Mouse (Mus musculus) testis, adult 2 months (tissue): ENCODE measurements around the gene Olfr1391. TPM values are rescaled to one million over a fixed set of nuclear protein-coding genes. Genes with fewer than 3 reads are reported as not detected.

ENCODE experiments used
- H3K27ac ChIP-seq: fragments of 200-500 bp; 2 replicates; pipeline ENCODE4 v1.5.1; 2012; ENCODE audit warnings: low read depth, low read length; ENCODE audit not compliant: control insufficient read depth, insufficient read depth
- H3K27me3 ChIP-seq: fragments of 200-500 bp; 2 replicates; pipeline ENCODE4 v1.6.1; 2012; ENCODE audit warnings: mild to moderate bottlenecking, low read length, moderate library complexity; ENCODE audit not compliant: control insufficient read depth, insufficient read depth
- H3K36me3 ChIP-seq: fragments of 200-500 bp; 2 replicates; pipeline ENCODE4 v1.6.1; 2012; ENCODE audit warnings: mild to moderate bottlenecking, low read length; ENCODE audit not compliant: control insufficient read depth, insufficient read depth
- H3K4me1 ChIP-seq: fragments of 200-500 bp; 2 replicates; pipeline ENCODE4 v1.6.1; 2012; ENCODE audit warnings: low read length; ENCODE audit not compliant: control insufficient read depth, insufficient read depth
- H3K4me3 ChIP-seq: fragments of 200-500 bp; 2 replicates; pipeline ENCODE4 v1.5.1; 2012; ENCODE audit warnings: low read depth, mild to moderate bottlenecking, low read length, moderate library complexity, mixed read lengths; ENCODE audit not compliant: control insufficient read depth
- CTCF ChIP-seq: fragments of 200-500 bp; IDR thresholded peaks from 2 replicates; pipeline ENCODE4 v1.5.1; 2012; ENCODE audit warnings: low read depth, mild to moderate bottlenecking, inconsistent platforms, low read length, moderate library complexity; ENCODE audit not compliant: control insufficient read depth, insufficient read depth, insufficient replicate concordance
- POLR2A ChIP-seq: fragments of 200-500 bp; IDR thresholded peaks from 2 replicates; pipeline ENCODE4 v1.6.1; 2012; ENCODE audit warnings: low read depth, mild to moderate bottlenecking, inconsistent platforms, low read length, moderate library complexity; ENCODE audit not compliant: control insufficient read depth
- polyA plus RNA-seq: library from polyadenylated mRNA; depleted of rRNA; stranded (reverse); fragments of >200 nt; gene quantifications from 2 replicates; pipeline ENCODE4 v1.2.3, GENCODE M21; 2012; rRNA removed

Gene Olfr1391
- polyA plus RNA-seq, 1 experiment, result not detected

DNA sequence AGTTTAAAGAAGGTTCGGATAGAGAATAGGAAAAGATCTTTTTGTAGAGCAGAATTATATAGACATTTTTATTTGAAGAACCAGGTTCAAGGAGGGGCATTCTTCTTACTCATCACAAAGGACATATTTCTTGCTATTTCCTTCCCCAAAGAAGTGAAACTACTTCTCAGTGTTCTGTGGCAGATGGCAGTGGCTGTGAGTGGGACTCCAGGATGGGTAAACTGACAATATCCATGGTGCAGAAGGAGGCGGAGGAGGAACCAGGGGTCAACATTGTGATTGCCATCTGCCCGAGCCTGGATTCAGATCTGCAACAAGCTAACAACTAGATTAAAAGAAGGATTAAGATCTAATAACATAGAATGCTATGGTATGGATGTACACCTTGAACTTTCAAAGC, 4.2 kb downstream of the Olfr1391 start:
- no peak for TF ChIP-seq CTCF
- TF ChIP-seq POLR2A, result no peak
- H3K4me1 ChIP-seq, result no peaks in the 10 kb centered on the region
- no peaks in the 10 kb centered on the region for H3K36me3 ChIP-seq

GRCm38 (mm10) chr11:49329686-49330085, 7.1 kb downstream of the Olfr1391 start:
- H3K36me3 ChIP-seq, result no peaks in the 10 kb centered on the region
- no peak for TF ChIP-seq POLR2A

More for the DNA sequence above, 4.2 kb downstream of the Olfr1391 start:
- H3K4me3 ChIP-seq, result no peak overlapping the region
- H3K27ac ChIP-seq, result no peak overlapping the region
- H3K27me3 ChIP-seq, result no peaks in the 10 kb centered on the region

GRCm38 (mm10) chr11:49334888-49335287, 12.3 kb downstream of the Olfr1391 start, which contains the start of gene Olfr1390:
Gene Olfr1390, plus strand, starts transcription at chr11:49335188.
- no peak within 1 kb of the TSS for H3K4me3 ChIP-seq
- H3K4me1 ChIP-seq, result no peaks in the 10 kb centered on the region
- no peaks in the 10 kb centered on the region for H3K27me3 ChIP-seq
- TF ChIP-seq POLR2A, result no peak
- TF ChIP-seq CTCF, result no peak
- no peaks in the 10 kb centered on the region for H3K36me3 ChIP-seq
- no peak within 1 kb of the TSS for H3K27ac ChIP-seq

More at GRCm38 (mm10) chr11:49329686-49330085, 7.1 kb downstream of the Olfr1391 start:
- H3K4me1 ChIP-seq, result no peaks in the 10 kb centered on the region
- no peak overlapping the region for H3K4me3 ChIP-seq
- H3K27ac ChIP-seq, result no peak overlapping the region
- H3K27me3 ChIP-seq, result no peaks in the 10 kb centered on the region

GRCm38 (mm10) chr11:49337150-49337832, 14.7 kb downstream of the Olfr1391 start:
- no peak for TF ChIP-seq CTCF

More at GRCm38 (mm10) chr11:49337150-49337832, 14.7 kb downstream of the Olfr1391 start:
- Histone ChIP-seq H3K27ac (no peak overlapping the region), H3K27me3 (no peaks in the 10 kb centered on the region), H3K4me3 (no peak overlapping the region), H3K4me1 (no peaks in the 10 kb centered on the region), H3K36me3 (no peaks in the 10 kb centered on the region)

Other genes starting within 250 kb of the Olfr1391 start
- 0.37 and 0.42 TPM in 2 replicates for gene Ifi47, start 246.2 kb upstream of the Olfr1391 start, polyA plus RNA-seq
- gene Olfr1396, start 207.9 kb upstream of the Olfr1391 start, polyA plus RNA-seq, result not detected in 2 replicates
- not detected in 2 replicates for gene Olfr1395, start 180.5 kb upstream of the Olfr1391 start, polyA plus RNA-seq
- gene Olfr1394, start 168.4 kb upstream of the Olfr1391 start, polyA plus RNA-seq, result not detected in 2 replicates
- gene Btnl9, start 135.6 kb upstream of the Olfr1391 start, polyA plus RNA-seq, result 0.04 TPM in 2 replicates
- 4.7 and 5.4 TPM in 2 replicates for gene Zfp62, start 119.5 kb upstream of the Olfr1391 start, polyA plus RNA-seq
- gene Mgat1, start 78.6 kb upstream of the Olfr1391 start, polyA plus RNA-seq, result 13.9 and 16.0 TPM in 2 replicates
- gene Olfr1393, start 44.4 kb upstream of the Olfr1391 start, polyA plus RNA-seq, result 4.6 and 4.7 TPM in 2 replicates
- gene Olfr1392, start 37.5 kb upstream of the Olfr1391 start, polyA plus RNA-seq, result 2.2 and 2.8 TPM in 2 replicates
- not detected in 2 replicates for gene Olfr10, start 18.0 kb upstream of the Olfr1391 start, polyA plus RNA-seq
- gene Olfr1390, start 12.4 kb downstream of the Olfr1391 start, polyA plus RNA-seq, result not detected in 2 replicates
- gene Olfr1389, start 100.3 kb downstream of the Olfr1391 start, polyA plus RNA-seq, result 0.16 and 0.21 TPM in 2 replicates
- 0.19 TPM in 1 of 2 replicates, not detected in the other for gene Olfr1388, start 113.9 kb downstream of the Olfr1391 start, polyA plus RNA-seq
- gene Olfr1387, start 132.6 kb downstream of the Olfr1391 start, polyA plus RNA-seq, result not detected in 2 replicates
- not detected in 2 replicates for gene Olfr1386, start 142.3 kb downstream of the Olfr1391 start, polyA plus RNA-seq
- not detected in 2 replicates for gene Olfr1385, start 166.3 kb downstream of the Olfr1391 start, polyA plus RNA-seq
- not detected in 2 replicates for gene Olfr1384, start 184.0 kb downstream of the Olfr1391 start, polyA plus RNA-seq
- not detected in 2 replicates for gene Olfr1383, start 196.9 kb downstream of the Olfr1391 start, polyA plus RNA-seq
- gene Olfr1382, start 205.5 kb downstream of the Olfr1391 start, polyA plus RNA-seq, result 0.16 TPM in 1 of 2 replicates, not detected in the other
- gene Olfr1381, start 220.7 kb downstream of the Olfr1391 start, polyA plus RNA-seq, result not detected in 2 replicates
- not detected in 2 replicates for gene Olfr1380, start 234.1 kb downstream of the Olfr1391 start, polyA plus RNA-seq